Mouse (Mus musculus): ENCODE measurements around the gene Gnl2. TPM values are rescaled to one million over a fixed set of nuclear protein-coding genes. Genes with fewer than 3 reads are reported as not detected.

Gene Gnl2
- 54.8 and 56.4 TPM in 2 replicates for polyA plus RNA-seq (2015; fragmentation: Nextera tagmentation; extraction: Ambion mirVana)

- H3K9ac ChIP-seq, result no peak within 1 kb of the TSS
- H3K4me2 ChIP-seq, result no peak within 1 kb of the TSS
- WGBS, result 61% methylated on average over 10 of the region's 10 CpGs
- no peaks in the 10 kb centered on the region for H3K4me1 ChIP-seq
- no peaks in the 10 kb centered on the region for H3K9me3 ChIP-seq
- H3K27ac ChIP-seq (replicated peaks), result no peak within 1 kb of the TSS
- no peak for ATAC-seq (ENCODE audit: extremely low read depth, insufficient number of reproducible peaks, low FRiP score, low TSS enrichment)
- peaks cover 44% of the 10 kb centered on the region for H3K27me3 ChIP-seq (replicated peaks)
- no peaks in the 10 kb centered on the region for H3K36me3 ChIP-seq
- H3K4me3 ChIP-seq, result no peak within 1 kb of the TSS
Measured at GRCm38 (mm10) chr4:125015806-125016635, at the start of gene Gnl2. Gnl2 (plus strand) TSS chr4:125016585.

GRCm38 (mm10) chr4:124968711-124969110 lies 47.7 kb upstream of the Gnl2 start:
- H3K4me2 ChIP-seq, result no peak overlapping the region
- WGBS, result 62% methylated on average over 6 of the region's 6 CpGs
- peaks cover 56% of the 10 kb centered on the region for H3K27me3 ChIP-seq (replicated peaks)
- no peak overlapping the region for H3K27ac ChIP-seq (replicated peaks)
- H3K9ac ChIP-seq, result no peak overlapping the region
- no peaks in the 10 kb centered on the region for H3K36me3 ChIP-seq
- no peaks in the 10 kb centered on the region for H3K9me3 ChIP-seq
- H3K4me1 ChIP-seq, result no peaks in the 10 kb centered on the region
- no peak for ATAC-seq (ENCODE audit: extremely low read depth, insufficient number of reproducible peaks, low FRiP score, low TSS enrichment)
- H3K4me3 ChIP-seq, result no peak overlapping the region

- no peak overlapping the region for H3K9ac ChIP-seq
- no peaks in the 10 kb centered on the region for H3K9me3 ChIP-seq
- H3K27me3 ChIP-seq (replicated peaks), result peaks cover 62% of the 10 kb centered on the region
- no peak overlapping the region for H3K4me3 ChIP-seq
- no peak overlapping the region for H3K27ac ChIP-seq (replicated peaks)
- no peaks in the 10 kb centered on the region for H3K36me3 ChIP-seq
- no peak overlapping the region for H3K4me2 ChIP-seq
- WGBS, result 69% methylated on average over 7 of the region's 7 CpGs
- no peak for ATAC-seq (ENCODE audit: extremely low read depth, insufficient number of reproducible peaks, low FRiP score, low TSS enrichment)
- H3K4me1 ChIP-seq, result no peaks in the 10 kb centered on the region
Measured at GRCm38 (mm10) chr4:124969219-124969848, 47.1 kb upstream of the Gnl2 start.

- 67% methylated on average over 11 of the region's 11 CpGs for WGBS
- no peaks in the 10 kb centered on the region for H3K9me3 ChIP-seq
- H3K4me2 ChIP-seq, result no peak overlapping the region
- H3K4me1 ChIP-seq, result no peaks in the 10 kb centered on the region
- H3K4me3 ChIP-seq, result no peak overlapping the region
- H3K27me3 ChIP-seq (replicated peaks), result peaks cover 67% of the 10 kb centered on the region
- H3K36me3 ChIP-seq, result no peaks in the 10 kb centered on the region
- H3K9ac ChIP-seq, result no peak overlapping the region
- no peak overlapping the region for H3K27ac ChIP-seq (replicated peaks)
- ATAC-seq (ENCODE audit: extremely low read depth, insufficient number of reproducible peaks, low FRiP score, low TSS enrichment), result no peak
Measured at GRCm38 (mm10) chr4:124970194-124970593, 46.2 kb upstream of the Gnl2 start.

- Histone ChIP-seq H3K4me2 (no peak overlapping the region), H3K27ac (replicated peaks) (no peak overlapping the region), H3K4me1 (no peaks in the 10 kb centered on the region), H3K9ac (no peak overlapping the region), H3K9me3 (no peaks in the 10 kb centered on the region), H3K27me3 (replicated peaks) (peaks cover 67% of the 10 kb centered on the region), H3K4me3 (no peak overlapping the region), H3K36me3 (no peaks in the 10 kb centered on the region)
- WGBS, result 48% methylated on average over 5 of the region's 5 CpGs
- ATAC-seq (ENCODE audit: extremely low read depth, insufficient number of reproducible peaks, low FRiP score, low TSS enrichment), result no peak
Measured at GRCm38 (mm10) chr4:124970677-124971076, 45.7 kb upstream of the Gnl2 start.

GRCm38 (mm10) chr4:124971094-124971493 lies 45.3 kb upstream of the Gnl2 start:
- Histone ChIP-seq H3K27ac (replicated peaks) (no peak overlapping the region), H3K9ac (no peak overlapping the region), H3K36me3 (no peaks in the 10 kb centered on the region), H3K27me3 (replicated peaks) (peaks cover 67% of the 10 kb centered on the region), H3K9me3 (no peaks in the 10 kb centered on the region), H3K4me3 (no peak overlapping the region), H3K4me2 (no peak overlapping the region), H3K4me1 (no peaks in the 10 kb centered on the region)
- ATAC-seq (ENCODE audit: extremely low read depth, insufficient number of reproducible peaks, low FRiP score, low TSS enrichment), result no peak
- 74% methylated on average over 8 of the region's 8 CpGs for WGBS

- 34% methylated on average over 9 of the region's 9 CpGs for WGBS
- no peak overlapping the region for H3K27ac ChIP-seq (replicated peaks)
- H3K9ac ChIP-seq, result no peak overlapping the region
- H3K4me2 ChIP-seq, result no peak overlapping the region
- no peaks in the 10 kb centered on the region for H3K9me3 ChIP-seq
- no peaks in the 10 kb centered on the region for H3K36me3 ChIP-seq
- H3K4me1 ChIP-seq, result no peaks in the 10 kb centered on the region
- no peak for ATAC-seq (ENCODE audit: extremely low read depth, insufficient number of reproducible peaks, low FRiP score, low TSS enrichment)
- H3K4me3 ChIP-seq, result no peak overlapping the region
- H3K27me3 ChIP-seq (replicated peaks), result peaks cover 67% of the 10 kb centered on the region
Measured at GRCm38 (mm10) chr4:124972316-124972715, 44.1 kb upstream of the Gnl2 start.

GRCm38 (mm10) chr4:124973296-124973695 lies 43.1 kb upstream of the Gnl2 start:
- no peak overlapping the region for H3K4me2 ChIP-seq
- H3K27me3 ChIP-seq (replicated peaks), result peaks cover 70% of the 10 kb centered on the region
- no peaks in the 10 kb centered on the region for H3K4me1 ChIP-seq
- H3K36me3 ChIP-seq, result no peaks in the 10 kb centered on the region
- ATAC-seq (ENCODE audit: extremely low read depth, insufficient number of reproducible peaks, low FRiP score, low TSS enrichment), result no peak
- H3K27ac ChIP-seq (replicated peaks), result no peak overlapping the region
- 70% methylated on average over 2 of the region's 2 CpGs for WGBS
- H3K4me3 ChIP-seq, result no peak overlapping the region
- H3K9me3 ChIP-seq, result no peaks in the 10 kb centered on the region
- H3K9ac ChIP-seq, result no peak overlapping the region

- no peaks in the 10 kb centered on the region for H3K9me3 ChIP-seq
- H3K4me1 ChIP-seq, result no peaks in the 10 kb centered on the region
- H3K27ac ChIP-seq (replicated peaks), result no peak overlapping the region
- no peak for ATAC-seq (ENCODE audit: extremely low read depth, insufficient number of reproducible peaks, low FRiP score, low TSS enrichment)
- 24% methylated on average over 5 of the region's 5 CpGs for WGBS
- peaks cover 71% of the 10 kb centered on the region for H3K27me3 ChIP-seq (replicated peaks)
- no peaks in the 10 kb centered on the region for H3K36me3 ChIP-seq
- no peak overlapping the region for H3K4me3 ChIP-seq
- no peak overlapping the region for H3K4me2 ChIP-seq
- no peak overlapping the region for H3K9ac ChIP-seq
Measured at GRCm38 (mm10) chr4:124978201-124978600, 38.2 kb upstream of the Gnl2 start.

GRCm38 (mm10) chr4:124983893-124984526 lies 32.4 kb upstream of the Gnl2 start:
- peaks cover 97% of the 10 kb centered on the region for H3K27me3 ChIP-seq (replicated peaks)
- H3K4me2 ChIP-seq, result no peak overlapping the region
- no peak overlapping the region for H3K4me3 ChIP-seq
- no peaks in the 10 kb centered on the region for H3K9me3 ChIP-seq
- H3K27ac ChIP-seq (replicated peaks), result no peak overlapping the region
- 19% methylated on average over 9 of the region's 9 CpGs for WGBS
- ATAC-seq (ENCODE audit: extremely low read depth, insufficient number of reproducible peaks, low FRiP score, low TSS enrichment), result no peak
- peaks cover 29% of the 10 kb centered on the region for H3K4me1 ChIP-seq
- no peak overlapping the region for H3K9ac ChIP-seq
- H3K36me3 ChIP-seq, result no peaks in the 10 kb centered on the region

- WGBS, result 9% methylated on average over 18 of the region's 18 CpGs
- H3K4me3 ChIP-seq, result peak overlapping the region; percentile 54; the same call in 1 of the 2 replicates
Measured at GRCm38 (mm10) chr4:124984871-124985670, 31.3 kb upstream of the Gnl2 start.

More at GRCm38 (mm10) chr4:124984871-124985670, 31.3 kb upstream of the Gnl2 start:
- H3K27ac ChIP-seq (replicated peaks), result no peak overlapping the region
- ATAC-seq (ENCODE audit: extremely low read depth, insufficient number of reproducible peaks, low FRiP score, low TSS enrichment), result no peak
- no peak overlapping the region for H3K9ac ChIP-seq
- H3K4me1 ChIP-seq, result peaks cover 38% of the 10 kb centered on the region
- H3K4me2 ChIP-seq, result peak overlapping the region; percentile 72
- peaks cover 99% of the 10 kb centered on the region for H3K27me3 ChIP-seq (replicated peaks)
- no peaks in the 10 kb centered on the region for H3K9me3 ChIP-seq
- no peaks in the 10 kb centered on the region for H3K36me3 ChIP-seq
